Mouse (Mus musculus): Measurements from ENCODE around the gene Pih1h3b.

DNA sequence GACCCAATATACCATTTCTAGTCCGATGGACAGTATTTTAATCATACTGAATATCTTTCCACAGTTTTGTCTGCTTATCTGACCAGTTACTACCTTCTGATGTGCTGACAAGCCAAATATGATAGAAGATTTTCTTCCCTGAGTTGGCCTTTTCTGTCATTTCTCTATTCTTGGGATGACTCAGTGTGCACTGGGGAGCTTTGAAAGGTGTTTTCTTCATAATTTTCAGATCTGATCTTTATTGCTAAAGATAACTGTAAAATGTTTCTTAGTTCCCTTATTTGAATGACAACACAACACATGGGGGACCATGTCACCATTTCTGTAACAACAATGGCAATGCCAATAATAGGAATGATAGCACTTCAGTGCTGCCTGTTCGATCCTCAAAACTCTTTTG lies 19.9 kb downstream of the Pih1h3b start:
- no peak for TF ChIP-seq CTCF (IDR thresholded peaks at IDR 0.05; ENCODE audit: low read depth, low read length)
- TF ChIP-seq POLR2A (IDR thresholded peaks at IDR 0.05; ENCODE audit: borderline replicate concordance, low read depth, low read length) = no peak

Measured in bone marrow macrophage, adult 2 months (primary cell).